11 mouse cellular contexts compared by ENCODE assay signal in genomic region chr4:59329461-59330304, GRCm38 (mm10).
DNase-seq lines count a peak whose midpoint lies in the region; ATAC-seq and TF ChIP-seq lines count a peak whose summit lies in the region.
"Had no signal": no experiment of that assay in that cellular context is flagged by ENCODE, and none has a peak within 500 bp of the region (broad histone marks: within the 10 kb centered on the region; RNA-seq: fewer than 3 reads in every experiment).

No protein-coding gene starts in this region.

- H3K4me3 ChIP-seq in spleen, adult 2 months (ENCODE audit: extremely low read depth, insufficient read depth, insufficient read length): no peak overlapping the region
- H3K4me3 ChIP-seq in limb, embryonic 15.5 days: no peak overlapping the region
- H3K4me3 ChIP-seq: liver, embryonic 12.5 days had no signal

- no peak overlapping the region for H3K4me2 ChIP-seq in limb, embryonic 15.5 days
- H3K4me2 ChIP-seq: liver, embryonic 12.5 days had no signal

- H3K36me3 ChIP-seq in spleen, adult 2 months (ENCODE audit: control insufficient read depth, insufficient read depth, low read length): peaks cover 5% of the 10 kb centered on the region
- no peaks in the 10 kb centered on the region for H3K36me3 ChIP-seq in limb, embryonic 15.5 days

- H3K4me1 ChIP-seq in spleen, adult 2 months (ENCODE audit: control insufficient read depth, insufficient read depth, insufficient read length): peaks cover 34% of the 10 kb centered on the region
- peaks cover 19% of the 10 kb centered on the region for H3K4me1 ChIP-seq in limb, embryonic 15.5 days

- peak overlapping the region; percentile 98 for H3K27ac ChIP-seq in spleen, adult 2 months (ENCODE audit: insufficient read depth, low read length)
- H3K27ac ChIP-seq in limb, embryonic 15.5 days: peak overlapping the region; percentile 17; the same call in 1 of the 2 replicates
- H3K27ac ChIP-seq: liver, embryonic 12.5 days had no signal

- H3K9me3 ChIP-seq in limb, embryonic 15.5 days: no peaks in the 10 kb centered on the region
- H3K9me3 ChIP-seq: liver, embryonic 12.5 days had no signal

- DNase-seq in adrenal gland, adult (ENCODE audit: inconsistent age in 2 of 2, low spot score in 1 of 2): peak; percentile 67 to 85
- no peak for DNase-seq in adrenal gland, postnatal 4 days (ENCODE audit: low spot score in 2 of 2)
- no peak for DNase-seq in spleen, adult 2 months (ENCODE audit: low read depth in 1 of 2, low spot score in 2 of 2)
- DNase-seq in spleen, adult 12 weeks (ENCODE audit: low spot score): no peak
- DNase-seq in heart, adult 8-10 months (ENCODE audit: low spot score): peak; percentile 56
- no peak for DNase-seq in cerebellum, postnatal 14 days
- no peak for DNase-seq in kidney, postnatal 36 days
- DNase-seq: cerebellum, adult 8-10 months; kidney, postnatal 10 days had no signal

- H3K9ac ChIP-seq in limb, embryonic 15.5 days: no peak overlapping the region
- H3K9ac ChIP-seq: liver, embryonic 12.5 days had no signal

- ATAC-seq in limb, embryonic 15.5 days (ENCODE audit: insufficient number of reproducible peaks, low FRiP score, low TSS enrichment, low read depth): no peak
- ATAC-seq: liver, embryonic 12.5 days had no signal

- no peak for TF ChIP-seq CTCF in spleen, adult 2 months (IDR thresholded peaks at IDR 0.05; ENCODE audit: extremely low read depth, insufficient read depth, insufficient read length, insufficient replicate concordance)

- WGBS in spleen, adult 2 months: 88% methylated on average over 19 of the region's 19 CpGs
- WGBS in limb, embryonic 15.5 days: 61% methylated on average over 19 of the region's 19 CpGs

- TF ChIP-seq POLR2A in spleen, adult 2 months (IDR thresholded peaks at IDR 0.05; ENCODE audit: low read depth, low read length): no peak

- H3K27me3 ChIP-seq in spleen, adult 2 months (ENCODE audit: control insufficient read depth, insufficient read depth, low read length): no peaks in the 10 kb centered on the region
- no peaks in the 10 kb centered on the region for H3K27me3 ChIP-seq in limb, embryonic 15.5 days
- H3K27me3 ChIP-seq: liver, embryonic 12.5 days had no signal

Comparison
In these comparisons a context has a peak if more than half of its experiments do, and no peak if none do; other contexts are left out.
1. DNase-seq: peak in adrenal gland, adult (2 of 2) and heart, adult 8-10 months (single experiment); none in adrenal gland, postnatal 4 days (0 of 2), spleen, adult 2 months (0 of 2), spleen, adult 12 weeks (single experiment), cerebellum, postnatal 14 days (0 of 2) and kidney, postnatal 36 days (0 of 2).